Comparison of ENCODE assay signal across 22 mouse cellular contexts in the genomic region with DNA sequence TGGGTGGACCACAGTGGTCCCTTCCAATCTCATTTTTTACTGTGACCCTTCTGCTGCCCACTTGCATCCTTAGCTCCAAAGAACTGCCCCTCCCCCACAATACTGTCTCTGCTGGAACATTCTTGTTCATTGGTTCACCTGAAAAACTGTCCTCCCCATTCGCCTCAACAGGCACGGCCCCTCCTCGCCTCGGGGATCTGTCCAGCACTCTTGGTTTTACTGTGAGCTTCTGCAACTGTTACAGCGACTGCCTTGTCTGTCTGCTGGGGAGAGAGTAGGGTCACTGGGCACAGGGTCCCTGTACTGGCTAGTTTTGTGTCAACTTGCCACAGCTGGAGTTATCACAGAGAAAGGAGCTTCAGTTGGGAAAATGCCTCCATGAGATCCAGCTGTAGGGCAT. TPM values are rescaled to one million over a fixed set of nuclear protein-coding genes. Genes with fewer than 3 reads are reported as not detected.
"Had no signal": no experiment of that assay in that cellular context is flagged by ENCODE, and none has a peak within 500 bp of the region (broad histone marks: within the 10 kb centered on the region; RNA-seq: fewer than 3 reads in every experiment).

No protein-coding gene starts in this region.

- H3K4me2 ChIP-seq: lung, embryonic 15.5 days; midbrain, embryonic 12.5 days; midbrain, embryonic 15.5 days; neural tube, embryonic 13.5 days; neural tube, embryonic 15.5 days had no signal

- H3K9ac ChIP-seq: liver, postnatal 0 days; lung, embryonic 15.5 days; midbrain, embryonic 12.5 days; midbrain, embryonic 15.5 days; neural tube, embryonic 13.5 days; neural tube, embryonic 15.5 days had no signal

- ATAC-seq: liver, postnatal 0 days; lung, postnatal 0 days; midbrain, embryonic 15.5 days had no signal

- H3K27me3 ChIP-seq: lung, embryonic 15.5 days; midbrain, embryonic 15.5 days; neural tube, embryonic 13.5 days; neural tube, embryonic 15.5 days had no signal

- H3K27ac ChIP-seq: lung, embryonic 15.5 days; macrophage; midbrain, embryonic 12.5 days; midbrain, embryonic 15.5 days; neural tube, embryonic 13.5 days; neural tube, embryonic 15.5 days had no signal

- H3K4me3 ChIP-seq: lung, embryonic 15.5 days; megakaryocyte, embryonic 14.5 days; midbrain, embryonic 12.5 days; midbrain, embryonic 15.5 days; neural tube, embryonic 13.5 days; neural tube, embryonic 15.5 days had no signal

- DNase-seq: liver, postnatal 0 days; lung, adult 2 months; lung, postnatal 14 days; lung, postnatal 36 days; retina, postnatal 1 day; right cerebral cortex, adult 18-20 months; right cerebral cortex, postnatal 25 days; right cerebral cortex, postnatal 4 days; spleen, adult 18-20 months; thymus, adult 18-20 months; thymus, postnatal 14 days; thymus, postnatal 36 days had no signal

- H3K36me3 ChIP-seq: lung, embryonic 15.5 days; midbrain, embryonic 12.5 days; midbrain, embryonic 15.5 days; neural tube, embryonic 13.5 days; neural tube, embryonic 15.5 days had no signal

- H3K9me3 ChIP-seq: lung, embryonic 15.5 days; midbrain, embryonic 12.5 days; midbrain, embryonic 15.5 days; neural tube, embryonic 13.5 days; neural tube, embryonic 15.5 days had no signal

RNA-seq across cellular contexts. Expression of a gene that starts 24.7 kb away (rescaled TPM):
- total RNA-seq: megakaryocyte progenitor cell, adult 5-6 weeks; monocyte, adult 5-6 weeks had no signal
